Mouse (Mus musculus): ENCODE measurements at regions not wholly inside any gene's neighbourhood (a gene's known extent, or its start where the extent isn't known, plus 50 kb on each side); places are given as distances from the start of the nearest gene placed in this dataset.

GRCm38 (mm10) chr9:68476391-68476790, 177.2 kb upstream of the Rora start:
- DNase-seq = no peak

DNA sequence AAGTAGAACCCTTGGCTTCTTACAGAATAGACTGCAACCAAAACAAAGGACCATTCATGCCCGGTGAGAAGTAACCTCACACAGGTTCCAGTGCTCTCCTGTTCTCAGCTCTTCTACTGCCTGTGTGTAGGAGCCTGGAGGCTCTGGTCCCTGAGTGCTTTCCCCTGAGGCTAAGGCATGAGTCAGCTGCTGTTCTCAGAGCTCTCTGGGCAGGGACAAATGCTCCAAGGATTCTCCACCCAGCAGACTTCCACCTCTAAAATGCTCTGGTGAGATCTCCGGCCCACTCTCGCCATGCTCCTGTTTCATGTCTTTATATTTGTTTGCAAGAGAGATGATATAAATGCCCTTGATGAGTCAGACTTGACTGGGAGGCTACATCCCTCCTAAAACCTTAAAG, 176.1 kb upstream of the Rora start:
- no peak for DNase-seq

GRCm38 (mm10) chr9:68486646-68487045, 166.9 kb upstream of the Rora start:
- no peak for DNase-seq

DNA sequence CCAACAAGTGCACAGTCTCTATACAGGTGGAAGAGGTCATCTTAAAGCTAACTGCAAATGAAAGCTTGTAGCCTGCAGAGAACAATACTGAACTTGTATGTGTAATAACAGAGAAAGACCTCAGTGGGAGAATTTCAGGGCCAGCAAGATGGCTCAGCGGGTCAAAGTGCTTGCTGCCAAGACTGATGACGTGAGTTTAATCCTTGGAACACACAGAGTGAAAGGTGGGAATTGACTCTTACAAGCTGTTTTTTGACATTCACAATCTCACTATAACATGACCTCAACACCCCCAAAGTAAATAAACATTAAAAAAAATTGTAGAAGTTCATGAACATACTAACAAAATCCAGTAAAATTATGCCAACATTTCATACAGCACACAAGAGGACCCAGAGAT, 162.4 kb upstream of the Rora start:
- DNase-seq = no peak

- DNase-seq = no peak
Observed at GRCm38 (mm10) chr9:68521218-68521617, 132.4 kb upstream of the Rora start.

- no peak for DNase-seq
Observed at GRCm38 (mm10) chr9:68561767-68562552, 91.6 kb upstream of the Rora start.

- no peak for DNase-seq
Observed at GRCm38 (mm10) chr9:68563206-68563605, 90.4 kb upstream of the Rora start.

DNA sequence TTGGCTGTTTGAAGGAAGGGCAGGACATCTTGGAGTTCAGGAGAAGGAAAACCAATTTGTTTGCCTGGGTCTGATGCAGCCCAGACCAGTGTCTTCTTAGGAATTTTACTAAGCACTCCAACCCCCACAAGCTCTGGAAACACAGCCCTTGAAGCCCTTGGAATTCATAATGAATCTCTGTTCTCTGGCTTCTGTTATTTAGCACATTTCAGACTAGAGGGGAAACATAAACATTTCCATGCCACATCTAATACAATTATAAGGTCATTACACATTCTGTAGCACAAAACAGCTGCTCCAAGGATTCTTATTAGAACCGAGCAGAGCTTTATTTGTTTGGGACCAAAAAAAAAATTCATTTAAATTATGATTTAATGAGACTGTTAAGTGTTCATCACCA, 67.8 kb upstream of the Rora start:
- no peak for DNase-seq

GRCm38 (mm10) chr9:68591023-68591422, 62.6 kb upstream of the Rora start:
- DNase-seq = no peak

DNA sequence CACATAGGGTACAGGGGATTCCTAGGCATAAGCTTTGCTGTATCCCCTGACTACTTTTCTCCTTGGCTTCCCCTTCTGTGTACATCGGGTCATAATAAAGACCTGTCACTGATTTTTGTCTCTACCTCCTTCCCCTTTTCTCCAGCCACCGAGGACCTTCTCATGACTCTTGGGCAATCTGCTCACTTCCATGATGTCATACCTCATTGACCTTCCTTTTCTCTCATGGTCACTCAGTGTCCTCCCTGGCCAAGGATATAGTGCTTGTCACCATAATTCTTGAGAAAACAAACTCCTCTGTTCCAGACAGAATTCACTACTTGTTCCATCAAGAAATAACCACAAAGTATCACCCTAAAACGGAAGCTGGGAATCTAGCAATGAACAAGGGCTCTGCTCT, 60.6 kb upstream of the Rora start:
- no peak for DNase-seq

- DNase-seq = no peak
Observed at GRCm38 (mm10) chr9:68594586-68594985, 59.0 kb upstream of the Rora start.
